Mouse (Mus musculus) adrenal gland, postnatal 36 days (tissue): ENCODE data around the gene Ubox5. TPM values are rescaled to one million over a fixed set of nuclear protein-coding genes. Genes with fewer than 3 reads are reported as not detected.
"Not testable (repeated sequence)": the region's sequence is repeated elsewhere in the genome, so short reads cannot be mapped to it uniquely, and the experiment has no call there.

ENCODE experiments used
- DNase-seq, 2 experiments: peaks; one replicate each; pipeline ENCODE4 v3.0.0; 2021; ENCODE audit warnings: mixed read lengths in 1 of 2
- long read RNA-seq, 2 experiments: library from polyadenylated mRNA; stranded (forward); transcript quantifications; one replicate each; pipeline ENCODE4 v2.0.0; 2021; ENCODE audit warnings: borderline sequencing depth in 2 of 2
- total RNA-seq, 2 experiments: library from RNA; stranded (reverse); gene quantifications; 2 replicates each; pipeline ENCODE4 v1.2.3; 2021

Ubox5 gene
- 1 to 10 TPM; 6.3 to 6.9 TPM for total RNA-seq
- long read RNA-seq, experiment 1, partial matches to known transcripts = 2 of 10 reads
- long read RNA-seq, experiment 1, other reads (novel, unspliced or antisense) = 6 of 10 reads
- long read RNA-seq, experiment 2, partial matches to known transcripts = 1 of 5 reads
- long read RNA-seq, experiment 2, other reads (novel, unspliced or antisense) = 3 of 5 reads

DNA sequence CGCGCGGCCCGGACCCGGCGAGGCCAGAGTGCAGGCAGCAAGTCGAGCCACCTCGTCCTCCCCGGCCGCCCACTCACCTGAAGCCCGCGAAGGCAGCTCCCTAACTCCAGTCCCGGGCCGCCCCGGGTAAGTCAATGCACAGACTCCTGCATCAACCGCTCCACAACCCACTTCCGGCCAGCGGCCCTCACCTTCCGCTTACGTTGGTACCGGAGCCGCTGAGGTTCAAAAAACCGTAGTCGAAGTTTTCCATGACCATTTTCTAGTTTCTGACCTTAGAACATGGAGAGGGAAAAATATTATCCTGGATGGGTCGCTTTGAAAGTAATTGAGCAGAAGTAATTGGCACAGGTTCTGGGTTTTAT, at the start of gene Ubox5, which contains the start of gene Fastkd5:
Ubox5 (minus strand) TSS at position 200 of the 365 bp plus-strand sequence.
Fastkd5 (minus strand) TSS at position 189 of the 365 bp plus-strand sequence.
- DNase-seq = peak; percentile 92 to 93

- no peak for DNase-seq
These were observed 49.3 kb upstream of the Ubox5 start for GRCm38 (mm10) chr2:130679154-130679553.

GRCm38 (mm10) chr2:130677211-130677610, 47.4 kb upstream of the Ubox5 start:
- peak; percentile 34 to 56 for DNase-seq

GRCm38 (mm10) chr2:130667559-130667958, 37.7 kb upstream of the Ubox5 start, which contains the start of gene Itpa:
Itpa (plus strand) TSS chr2:130667610.
- peak; percentile 90 to 93 for DNase-seq

GRCm38 (mm10) chr2:130664102-130664701, 34.4 kb upstream of the Ubox5 start, which contains the start of gene Ddrgk1:
Ddrgk1 (minus strand) TSS chr2:130664659.
- DNase-seq = peak; percentile 94 to 98

DNA sequence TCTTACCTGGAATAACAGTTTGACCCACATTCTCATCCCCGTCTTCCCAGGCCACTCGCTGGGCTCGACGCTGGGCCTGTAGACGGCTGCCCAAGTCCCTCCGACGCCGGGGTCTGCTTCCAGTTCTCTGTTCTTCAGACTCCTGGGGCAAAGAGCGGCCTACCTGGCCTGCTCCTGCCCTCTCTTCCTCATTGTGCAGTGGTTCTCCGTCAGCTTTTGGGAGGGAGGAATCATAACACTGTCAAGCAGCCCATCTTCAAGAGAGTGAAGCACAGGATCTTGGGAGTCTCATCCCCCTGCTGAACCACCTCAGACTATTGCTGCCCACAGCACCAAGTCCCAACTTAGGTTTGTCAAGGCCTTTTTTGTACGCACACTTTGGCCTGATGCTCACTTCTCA, 33.5 kb upstream of the Ubox5 start:
- DNase-seq = no peak

GRCm38 (mm10) chr2:130658530-130658929, 28.7 kb upstream of the Ubox5 start:
- no peak for DNase-seq

GRCm38 (mm10) chr2:130657541-130657940, 27.7 kb upstream of the Ubox5 start:
- DNase-seq = no peak

DNA sequence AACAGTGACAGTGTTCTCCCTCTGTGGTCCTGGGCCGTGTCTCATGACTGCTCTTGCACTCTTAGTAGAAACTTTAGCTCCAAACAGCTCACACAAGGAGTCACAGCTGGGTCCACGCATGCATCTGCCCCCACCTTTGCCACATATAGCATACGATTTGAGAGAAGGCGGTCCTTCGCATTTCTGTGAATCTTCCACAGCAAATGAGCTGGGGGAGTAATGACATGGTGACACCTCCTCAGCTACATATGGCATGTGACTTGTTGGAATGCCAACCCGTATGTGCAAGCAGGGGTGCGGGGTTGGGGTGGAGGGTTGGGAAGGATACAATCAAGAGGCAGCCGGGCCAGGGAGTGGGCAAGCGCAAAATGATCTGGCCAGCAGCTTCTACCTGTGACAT, 26.7 kb upstream of the Ubox5 start:
- no peak for DNase-seq

DNA sequence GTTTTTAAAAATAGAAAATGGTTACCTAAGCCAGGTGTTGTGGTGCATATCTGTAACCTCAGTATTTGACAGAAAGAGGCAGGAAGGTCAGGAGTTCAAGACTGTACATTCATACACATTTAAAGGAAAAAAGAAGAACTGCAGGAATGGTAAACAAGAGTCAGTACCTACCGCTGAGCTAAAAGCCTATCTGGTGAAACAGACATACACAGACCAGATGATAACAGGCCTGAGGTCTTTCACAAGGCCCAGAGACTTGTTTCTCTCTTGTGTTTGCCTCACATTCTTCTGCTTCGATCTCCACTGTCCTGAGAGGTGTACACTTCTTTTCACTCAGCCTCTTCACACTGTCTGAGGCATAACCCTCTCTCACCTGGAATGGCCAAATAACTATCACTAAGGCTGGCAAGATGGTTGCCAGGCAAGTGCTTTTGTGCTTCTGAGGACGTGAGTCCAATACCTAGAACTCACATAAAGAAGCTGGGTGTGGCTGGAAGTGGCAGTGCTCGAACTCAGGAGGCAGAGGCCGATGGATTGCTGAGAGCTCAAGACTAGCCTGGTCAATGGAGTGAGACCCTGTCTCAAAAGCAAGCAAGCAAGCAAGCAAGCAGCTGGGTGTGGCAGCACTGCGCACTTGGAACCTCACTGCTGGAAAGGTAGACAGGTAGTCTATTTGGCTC, 26.0 kb upstream of the Ubox5 start:
- no peak for DNase-seq

GRCm38 (mm10) chr2:130653760-130654159, 23.9 kb upstream of the Ubox5 start:
- no peak for DNase-seq

- DNase-seq = no peak
These were observed 23.5 kb upstream of the Ubox5 start for GRCm38 (mm10) chr2:130653303-130653702.

DNA sequence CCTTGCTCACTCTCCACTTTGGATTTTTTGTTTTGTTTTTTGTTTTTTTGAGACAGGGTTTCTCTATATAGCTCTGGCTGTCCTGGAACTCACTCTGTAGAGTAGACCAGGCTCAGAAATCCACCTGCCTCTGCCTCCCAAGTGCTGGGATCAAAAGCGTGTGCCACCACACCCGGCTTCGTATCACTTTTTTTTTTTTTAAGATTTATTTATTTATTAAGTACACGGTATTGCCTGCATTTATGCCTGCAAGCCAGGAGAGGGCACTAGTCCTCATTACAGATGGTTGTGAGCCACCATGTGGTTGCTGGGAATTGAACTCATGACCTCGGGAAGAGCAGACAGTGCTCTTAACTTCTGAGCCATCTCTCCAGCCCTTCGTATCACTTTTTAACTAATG, 19.2 kb upstream of the Ubox5 start:
- not testable (repeated sequence) for DNase-seq

DNA sequence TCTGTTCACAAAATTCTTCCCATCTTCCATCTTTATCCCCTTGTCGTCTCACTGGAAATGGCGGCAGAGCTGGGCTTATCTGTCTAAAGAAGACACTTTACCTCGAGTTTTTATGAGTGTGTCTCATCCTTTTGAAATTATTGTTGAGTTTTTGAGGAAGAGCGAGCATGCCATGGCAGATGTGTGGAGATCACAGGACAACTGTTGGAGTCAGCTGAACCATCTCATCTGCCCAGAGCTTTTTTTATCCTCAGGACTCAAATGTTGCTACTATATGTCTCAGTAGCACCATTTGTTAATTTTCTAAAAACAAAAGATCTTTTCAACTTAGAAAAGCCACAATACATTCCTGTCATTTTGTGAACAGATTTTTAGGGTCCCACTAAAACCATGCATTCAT, 15.4 kb upstream of the Ubox5 start:
- DNase-seq = no peak

DNA sequence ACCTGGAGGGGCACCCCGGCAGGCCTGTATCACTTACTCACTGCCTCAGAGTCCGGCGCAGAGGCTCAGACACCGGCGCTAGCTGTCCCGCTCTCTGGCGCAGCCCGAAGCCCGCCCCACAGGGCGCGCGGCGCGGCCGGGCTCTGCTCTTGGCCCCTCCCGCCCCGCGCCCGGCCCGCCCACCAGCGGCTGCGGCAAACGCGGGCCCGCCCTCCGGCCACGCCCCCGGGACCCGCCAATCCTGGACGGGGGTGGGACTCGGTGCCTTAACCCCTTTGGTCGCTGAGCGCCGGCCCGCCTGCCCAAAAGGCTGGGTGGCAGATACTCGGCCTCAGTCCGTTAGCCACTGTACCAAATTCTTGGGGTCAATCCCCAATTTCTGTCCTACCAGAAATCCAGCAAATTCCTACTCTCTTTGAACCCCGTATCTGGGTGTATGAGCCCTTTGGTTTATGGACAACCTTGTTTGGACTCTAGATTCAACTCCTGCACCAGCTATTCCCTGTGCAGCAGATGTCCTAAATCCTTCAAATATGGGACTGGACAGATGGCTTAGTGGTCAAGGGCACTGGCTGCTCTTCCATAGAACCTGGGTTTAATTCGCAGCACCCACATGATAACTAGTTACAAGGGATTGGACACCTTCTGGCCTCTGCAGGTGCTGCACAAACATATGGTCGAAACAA, 13.0 kb upstream of the Ubox5 start, which contains the start of gene Lzts3:
Lzts3 (minus strand) TSS at position 120 of the 686 bp plus-strand sequence.
- DNase-seq = peak; percentile 97 to 99

GRCm38 (mm10) chr2:130642197-130642660, 12.4 kb upstream of the Ubox5 start:
- DNase-seq = peak in 1 of 2 experiments; percentile 22

DNA sequence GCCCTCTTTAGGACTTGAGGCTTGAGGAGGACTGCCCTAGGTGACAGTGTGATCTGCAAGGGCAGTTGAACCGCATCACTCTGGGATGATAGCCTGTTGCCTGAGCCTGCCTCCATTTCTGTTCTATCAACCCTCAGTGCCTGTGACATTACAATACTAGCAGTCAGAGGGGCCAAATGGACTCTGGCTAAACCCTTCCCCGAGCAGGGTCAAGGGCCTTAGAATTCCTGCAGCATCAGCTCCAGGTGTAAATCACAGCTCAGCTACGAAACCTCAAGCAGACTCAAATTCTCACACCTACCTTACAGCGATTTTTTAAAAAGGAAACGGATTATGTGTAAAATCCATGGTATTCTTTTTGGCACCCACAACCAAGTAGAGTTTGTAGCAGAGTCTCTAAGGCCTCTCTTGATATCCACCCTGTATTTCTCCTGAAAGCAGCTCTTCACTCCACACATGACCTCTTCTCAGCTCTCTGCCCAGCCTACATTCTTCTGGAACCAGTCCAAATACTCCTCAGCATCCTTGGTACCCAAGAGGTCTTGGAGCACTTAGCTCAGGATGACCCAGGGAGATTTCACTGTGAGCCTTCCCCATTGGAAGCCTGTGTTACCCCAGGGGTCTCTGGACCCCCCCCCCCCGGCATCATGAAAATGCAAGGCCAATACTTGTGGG, 11.7 kb upstream of the Ubox5 start:
- DNase-seq = no peak

GRCm38 (mm10) chr2:130639276-130639675, 9.4 kb upstream of the Ubox5 start:
- no peak for DNase-seq

DNA sequence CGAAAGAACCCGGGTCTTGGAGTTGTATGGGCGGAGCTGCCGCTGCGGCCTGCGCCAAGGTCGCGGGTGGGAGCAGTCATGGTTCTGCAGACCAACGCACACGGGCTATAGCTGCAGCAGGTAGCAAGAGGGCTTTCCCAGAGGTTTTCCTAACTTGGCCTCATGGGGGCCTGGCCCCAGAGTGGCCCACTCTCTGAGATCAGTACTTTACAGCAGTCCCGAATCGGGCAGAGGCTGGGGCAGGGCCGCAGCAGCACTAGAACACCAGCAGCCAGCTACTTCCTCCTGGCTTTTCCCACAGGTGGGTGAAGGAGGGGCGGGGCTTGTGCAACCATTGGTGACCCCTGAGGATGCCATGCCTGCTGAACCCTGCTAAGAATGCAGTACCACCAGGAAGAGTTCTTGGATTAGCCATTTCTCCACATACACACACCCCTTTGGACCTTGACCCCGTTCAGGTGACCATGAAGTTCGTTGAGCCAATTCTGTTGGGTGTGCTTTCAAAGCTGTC, 8.3 kb upstream of the Ubox5 start:
- peak; percentile 65 to 70 for DNase-seq

DNA sequence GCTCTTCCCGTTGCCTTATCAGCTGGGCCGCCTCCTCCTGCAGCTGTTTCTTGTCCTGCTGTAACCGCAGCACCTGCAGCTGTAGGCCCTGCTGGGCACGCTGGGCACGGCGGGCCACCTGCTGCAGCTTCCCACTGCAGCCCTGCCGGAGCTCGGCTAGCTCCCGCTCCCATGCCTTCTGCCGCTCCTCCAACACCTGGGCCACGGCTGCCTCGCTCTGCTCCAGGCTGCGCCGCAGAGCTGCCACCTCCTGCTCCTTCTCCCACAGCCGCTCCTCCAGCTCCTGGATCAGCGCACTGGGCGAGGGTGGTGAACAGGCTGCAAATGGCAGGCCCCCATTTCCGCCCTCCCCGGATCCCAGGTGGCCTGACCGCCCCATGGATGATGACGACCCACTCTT, 6.0 kb upstream of the Ubox5 start:
- no peak for DNase-seq

GRCm38 (mm10) chr2:130634739-130635411, 5.0 kb upstream of the Ubox5 start:
- DNase-seq = peak; percentile 22 to 29
